Mouse (Mus musculus) c-Kit-positive CD71-positive TER-119-negative erythroid progenitor cells, embryonic 14.5 days (primary cell): ENCODE data around the gene Olfr1175-ps.

Source experiments
- DNase-seq: peaks from one replicate; pipeline ENCODE4 v3.0.0-alpha.2; 2013; ENCODE audit warnings: low read depth

Gene Olfr1175-ps

DNA sequence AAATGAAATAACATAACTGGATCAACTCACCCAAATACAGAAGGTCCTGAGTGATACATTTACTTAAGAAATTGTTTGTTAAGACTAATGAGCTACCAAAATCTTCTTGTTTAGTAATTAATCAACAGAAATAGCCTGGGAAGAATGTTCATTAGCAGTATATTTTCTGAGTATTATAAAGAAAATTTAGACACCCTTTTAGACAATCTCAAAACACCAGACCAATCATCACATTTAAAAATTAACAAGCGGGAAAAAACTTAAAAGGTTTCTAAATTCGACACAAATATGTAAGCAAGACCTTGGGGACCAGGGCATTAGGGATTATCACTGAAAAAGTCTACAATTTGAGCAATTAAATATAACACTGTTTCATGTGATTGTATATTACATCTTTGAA lies at the start of gene Olfr1175-ps:
Olfr1175-ps (minus strand) TSS at position 101 of the 400 bp plus-strand sequence.
- DNase-seq = no peak

DNA sequence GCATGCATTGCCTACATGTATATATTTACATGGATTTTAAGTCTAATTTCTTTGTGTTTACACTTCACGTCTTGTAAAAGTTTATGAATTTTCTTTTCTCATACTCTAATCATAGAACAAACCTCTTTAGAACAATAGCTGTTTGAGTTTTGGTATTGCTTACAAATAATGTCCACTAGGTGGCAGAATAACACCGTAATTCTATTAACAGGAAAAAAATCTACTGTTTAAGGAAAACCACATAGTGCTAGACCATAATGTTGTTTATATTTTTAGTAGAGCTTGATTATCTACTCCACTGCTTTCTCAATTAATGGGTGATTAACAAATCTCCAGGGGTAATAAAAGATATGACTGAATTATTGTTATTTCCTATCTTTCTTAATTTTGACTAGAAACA lies 29.3 kb upstream of the Olfr1175-ps start:
- no peak for DNase-seq

DNA sequence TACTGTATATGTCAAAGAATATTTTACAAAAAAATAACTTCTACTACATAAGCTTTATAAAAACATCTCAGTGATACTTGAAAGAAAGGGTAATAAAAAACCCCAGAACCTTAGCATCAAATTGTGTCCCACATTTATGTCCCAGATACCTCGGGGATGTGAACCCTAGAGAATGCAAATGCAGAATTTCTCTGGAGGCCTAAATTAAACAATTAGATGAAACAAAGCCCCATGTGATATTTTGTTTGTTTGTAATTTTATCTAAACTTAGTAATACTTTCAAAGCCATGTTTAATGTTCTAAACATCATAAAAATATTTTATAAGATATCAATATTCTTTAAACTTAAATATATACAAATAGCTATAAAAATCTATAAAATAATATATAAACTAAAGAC lies 19.4 kb upstream of the Olfr1175-ps start, which contains the start of gene Olfr1177-ps:
Olfr1177-ps (minus strand) TSS at position 101 of the 400 bp plus-strand sequence.
- DNase-seq = no peak

DNA sequence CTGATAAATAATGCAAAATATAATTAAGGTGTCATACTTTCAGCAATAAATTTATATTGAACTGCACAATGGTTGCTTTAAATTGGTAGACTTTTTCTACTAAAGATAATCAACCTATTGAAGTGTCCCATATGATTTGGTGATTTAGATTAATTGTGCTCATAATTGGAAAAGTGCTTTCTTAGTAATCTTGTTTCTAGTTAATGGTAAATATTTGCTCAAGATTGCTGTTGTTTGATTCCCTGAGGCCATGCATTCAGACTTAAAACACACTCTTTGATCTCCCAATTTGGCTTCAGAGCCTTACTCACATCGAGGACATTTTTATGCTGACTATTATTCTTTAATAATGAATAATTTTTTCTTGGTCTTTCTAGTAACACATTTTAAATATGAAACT lies 9.4 kb upstream of the Olfr1175-ps start, which contains the start of gene Olfr1176:
Olfr1176 (plus strand) TSS at position 301 of the 400 bp plus-strand sequence.
- no peak for DNase-seq

DNA sequence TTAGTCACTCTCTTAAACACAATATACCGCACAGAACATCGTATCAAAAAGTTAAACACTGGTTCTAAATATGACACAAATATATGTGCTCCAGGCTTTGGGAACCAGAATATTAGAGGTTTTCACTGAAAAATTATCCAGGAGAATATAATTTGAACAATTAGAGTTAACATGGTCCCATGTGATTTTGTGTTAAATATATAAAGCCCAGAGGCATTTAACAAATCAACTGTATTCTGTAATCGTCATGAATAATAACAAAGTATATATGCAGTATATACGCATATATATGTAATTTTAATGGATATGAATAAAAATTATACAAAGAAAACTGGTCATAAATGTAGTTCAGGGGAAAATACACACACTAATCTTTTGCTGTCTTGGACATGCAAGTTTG lies 12.0 kb downstream of the Olfr1175-ps start, which contains the start of gene Olfr1174-ps:
Olfr1174-ps (minus strand) TSS at position 101 of the 400 bp plus-strand sequence.
- no peak for DNase-seq

DNA sequence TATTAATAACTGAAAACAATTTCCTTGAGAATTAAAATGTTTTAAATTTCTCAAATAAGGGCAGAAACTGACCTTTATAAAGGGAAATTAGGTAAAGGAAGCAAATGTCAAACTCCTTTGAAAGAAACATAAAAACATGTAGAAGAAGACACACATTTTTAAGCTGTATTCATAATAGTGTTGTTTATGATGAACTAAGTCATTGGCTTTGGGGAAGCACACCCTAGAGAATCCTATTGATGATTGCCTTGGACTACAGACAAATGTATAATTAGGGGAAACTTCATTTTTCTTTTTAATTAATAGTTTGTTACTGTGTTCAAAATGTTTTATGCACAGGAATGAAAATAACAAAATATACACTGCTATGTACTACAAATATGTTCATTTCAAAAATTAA lies 47.2 kb downstream of the Olfr1175-ps start, which contains the start of gene Olfr1173:
Olfr1173 (minus strand) TSS at position 101 of the 400 bp plus-strand sequence.
- no peak for DNase-seq
